Mouse (Mus musculus) Muller cell, postnatal 12 days (primary cell): ENCODE measurements around the gene Tmco4.

Source experiments
- DNase-seq: peaks from one replicate; pipeline ENCODE4 v3.0.0-alpha.2; 2015; ENCODE audit errors: inconsistent ontology term

Tmco4 gene

DNA sequence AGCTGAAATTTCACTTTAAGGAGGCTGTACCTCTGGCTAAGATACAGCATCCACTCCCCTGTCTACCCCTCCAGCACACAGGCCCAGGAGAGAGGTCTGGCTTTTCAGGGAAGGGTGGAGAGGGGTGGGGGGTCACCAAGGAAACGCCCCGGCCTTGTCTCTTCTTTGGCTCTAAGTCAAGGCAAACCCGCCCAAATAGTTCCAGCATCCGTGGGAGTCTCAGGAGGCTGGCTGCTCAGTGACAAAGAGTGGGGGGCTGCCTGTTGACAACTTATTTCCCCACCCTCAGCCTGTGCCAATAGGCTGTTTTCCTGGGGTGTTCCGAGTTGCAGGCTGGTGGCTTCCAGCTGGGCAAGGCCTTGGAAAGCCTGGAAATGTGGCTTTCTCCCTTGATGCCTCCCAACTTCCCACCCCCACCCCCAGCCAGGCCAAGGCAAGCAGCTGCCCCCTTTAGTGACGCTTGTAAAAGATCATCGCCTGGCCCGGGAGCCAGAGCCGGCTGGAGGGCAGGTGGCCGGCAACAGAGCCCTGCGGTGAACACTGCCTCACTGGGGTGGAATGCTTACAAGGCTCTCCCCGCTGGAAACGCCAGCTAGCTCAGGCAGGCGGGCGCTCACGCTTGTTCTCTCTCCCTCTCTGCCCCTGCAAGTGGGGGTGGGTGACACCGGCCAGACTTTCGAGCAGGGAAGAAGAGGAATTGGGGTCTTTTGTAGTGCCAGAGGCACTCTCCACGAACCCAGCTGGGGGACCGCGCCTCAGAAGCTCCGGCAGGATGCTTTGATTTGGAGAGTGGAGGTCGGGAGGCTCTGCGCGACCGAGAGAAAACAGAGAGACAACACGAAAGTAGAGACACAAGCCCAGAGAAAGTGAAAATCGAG lies 119.0 kb downstream of the Tmco4 start:
- DNase-seq: peak; percentile 84

DNA sequence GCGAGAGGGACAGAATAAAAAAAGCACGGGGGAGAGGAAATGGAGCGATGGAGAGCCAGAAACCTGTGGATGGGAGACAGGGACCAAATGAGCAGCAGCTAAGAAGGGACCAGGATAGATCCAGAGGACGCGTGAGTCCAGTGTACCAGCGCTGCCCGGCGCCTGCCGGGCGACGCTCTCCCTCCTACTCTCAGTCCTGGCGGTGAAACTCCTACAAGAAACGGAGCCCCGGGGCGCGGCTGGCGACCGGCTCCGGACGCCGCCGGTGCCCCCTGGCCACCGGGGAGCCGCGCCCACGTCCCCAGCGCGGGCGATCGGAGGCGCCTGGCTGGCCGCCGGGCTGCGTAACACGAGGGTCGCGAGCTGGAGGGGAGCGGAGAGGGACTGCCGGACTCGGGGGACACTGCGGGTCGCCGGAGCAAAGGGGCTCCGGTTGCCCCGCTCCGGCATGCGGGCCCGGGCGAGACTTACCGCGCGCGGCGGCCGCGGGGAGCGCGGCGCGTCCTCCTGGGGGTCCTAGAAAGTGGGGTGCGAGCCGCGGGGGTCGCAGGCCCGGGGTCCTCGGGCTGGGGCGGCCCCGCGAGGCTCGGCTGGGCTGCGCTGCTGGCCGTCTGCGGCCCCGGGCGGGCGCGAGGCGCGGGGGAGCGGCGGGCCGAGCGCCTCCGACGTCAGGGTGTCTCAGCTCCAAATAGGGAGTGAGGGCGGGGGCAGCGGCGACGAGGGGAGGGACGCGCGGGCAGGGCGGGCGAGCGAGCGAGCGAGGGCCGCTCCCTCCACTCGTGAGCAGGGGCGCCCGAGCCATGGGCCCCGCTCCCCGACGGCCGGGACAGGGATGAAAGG lies 119.9 kb downstream of the Tmco4 start, which contains the start of gene Nbl1:
Nbl1 (minus strand) TSS at position 638 of the 840 bp plus-strand sequence.
- peak; percentile 83 for DNase-seq

GRCm38 (mm10) chr4:139093196-139093530 lies 120.5 kb downstream of the Tmco4 start:
- DNase-seq: no peak

GRCm38 (mm10) chr4:139095406-139095805 lies 122.7 kb downstream of the Tmco4 start:
- no peak for DNase-seq

DNA sequence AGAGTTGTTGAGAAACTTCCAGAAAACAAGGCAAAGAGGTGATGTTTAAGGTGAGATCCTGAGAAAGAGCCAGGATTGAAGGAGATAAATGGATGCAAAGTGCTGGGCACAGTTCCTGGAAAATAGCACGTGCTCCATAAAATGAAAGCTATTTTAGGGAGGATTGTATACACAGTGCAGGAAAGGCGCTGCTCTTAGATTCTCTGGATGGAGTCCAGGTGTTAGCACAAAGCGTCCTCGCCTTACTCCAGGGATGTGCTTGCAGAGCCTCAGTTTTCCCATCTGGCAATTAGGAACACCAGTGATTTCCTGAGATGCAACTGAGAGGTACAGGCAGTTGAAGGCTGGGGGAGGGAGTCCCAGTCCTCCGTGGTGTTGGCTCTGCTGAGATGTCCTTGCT lies 123.5 kb downstream of the Tmco4 start:
- no peak for DNase-seq

DNA sequence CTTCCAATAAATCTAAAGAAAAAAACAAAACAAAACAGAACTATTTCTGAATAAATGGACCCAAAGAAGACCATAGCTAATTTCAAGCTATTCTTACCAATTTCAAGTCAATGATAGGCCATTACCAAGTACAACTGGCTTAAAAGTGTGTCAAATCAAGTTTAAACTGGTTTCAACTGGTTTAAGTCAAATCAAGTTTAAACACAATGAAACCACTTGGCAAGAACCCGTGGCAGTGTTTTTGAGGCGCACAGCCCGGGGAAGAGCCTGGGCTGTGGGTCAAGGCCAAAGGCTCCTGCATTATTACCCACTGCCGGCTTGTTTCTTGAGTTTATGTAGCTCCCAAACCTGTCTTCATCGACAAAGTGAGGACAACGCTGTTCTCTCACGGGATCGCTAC lies 127.6 kb downstream of the Tmco4 start:
- DNase-seq: no peak

DNA sequence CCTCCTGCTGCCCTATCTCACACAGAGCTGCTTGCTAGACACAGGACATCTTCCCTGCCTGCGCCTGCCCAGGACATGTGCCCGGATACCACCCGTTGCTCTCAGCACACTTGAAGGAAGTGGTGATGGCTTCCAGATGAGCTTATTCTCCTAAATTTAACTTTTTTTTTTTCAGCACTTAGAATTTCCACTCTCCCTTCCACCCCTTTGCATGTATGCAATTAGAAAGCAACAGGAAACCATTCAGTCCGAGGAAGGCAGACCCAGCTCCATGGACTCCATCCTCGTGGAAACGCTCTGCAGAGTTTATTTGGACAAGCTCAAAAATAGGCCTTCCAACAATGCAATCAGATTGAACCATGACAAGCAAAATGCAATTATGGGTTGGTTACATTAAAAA lies 128.9 kb downstream of the Tmco4 start:
- no peak for DNase-seq

GRCm38 (mm10) chr4:139105453-139105852 lies 132.8 kb downstream of the Tmco4 start:
- DNase-seq: no peak
